Mouse (Mus musculus) cortical plate, adult 2 months (tissue): ENCODE measurements around the gene Rnase4.

Experiments
- CTCF ChIP-seq: fragments of 200-500 bp; IDR thresholded peaks from 2 replicates; pipeline ENCODE4 v1.5.1; 2011; ENCODE audit warnings: mild to moderate bottlenecking, control low read depth, low read length; ENCODE audit not compliant: insufficient read depth; ENCODE audit errors: extremely low read depth
- POLR2A ChIP-seq: fragments of 200-500 bp; IDR thresholded peaks from 2 replicates; pipeline ENCODE4 v1.6.1; 2011; ENCODE audit warnings: mild to moderate bottlenecking, low read length, control low read depth; ENCODE audit not compliant: insufficient read depth; ENCODE audit errors: extremely low read depth

GRCm38 (mm10) chr14:51094921-51095320, 4.0 kb downstream of the Rnase4 start:
- TF ChIP-seq CTCF (no peak), POLR2A (no peak)
